Mouse (Mus musculus): ENCODE results near the gene Ephb4. TPM values are rescaled to one million over a fixed set of nuclear protein-coding genes. Genes with fewer than 3 reads are reported as not detected.

Gene Ephb4
- polyA plus RNA-seq, 2 experiments from 2014 or later, result not detected

DNA sequence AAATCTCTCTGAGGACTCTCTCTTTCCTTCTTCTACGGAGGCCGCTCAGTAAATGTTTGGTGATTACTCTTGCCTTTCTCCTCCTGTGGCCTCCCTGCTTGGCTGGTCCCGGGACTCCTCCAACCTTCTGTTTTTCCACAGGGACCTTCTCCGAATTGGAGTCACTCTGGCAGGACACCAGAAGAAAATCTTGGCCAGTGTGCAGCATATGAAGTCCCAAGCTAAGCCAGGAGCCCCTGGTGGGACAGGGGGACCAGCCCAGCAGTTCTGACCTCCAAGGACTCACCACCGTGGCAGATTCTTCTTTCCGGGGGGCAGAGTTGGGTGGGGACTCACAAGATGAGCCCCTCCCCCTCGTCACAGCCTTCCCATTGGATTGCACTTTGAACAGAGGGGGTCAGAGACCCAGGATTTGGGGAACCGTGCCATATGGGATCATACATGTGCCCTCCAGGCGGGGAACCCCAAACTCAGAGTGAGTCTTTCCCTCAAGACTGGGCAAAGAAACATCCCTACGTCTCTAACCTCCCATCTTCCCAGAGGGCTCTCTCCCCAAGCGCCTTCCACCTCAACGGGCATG lies 23.6 kb downstream of the Ephb4 start:
- no peak for ATAC-seq

DNA sequence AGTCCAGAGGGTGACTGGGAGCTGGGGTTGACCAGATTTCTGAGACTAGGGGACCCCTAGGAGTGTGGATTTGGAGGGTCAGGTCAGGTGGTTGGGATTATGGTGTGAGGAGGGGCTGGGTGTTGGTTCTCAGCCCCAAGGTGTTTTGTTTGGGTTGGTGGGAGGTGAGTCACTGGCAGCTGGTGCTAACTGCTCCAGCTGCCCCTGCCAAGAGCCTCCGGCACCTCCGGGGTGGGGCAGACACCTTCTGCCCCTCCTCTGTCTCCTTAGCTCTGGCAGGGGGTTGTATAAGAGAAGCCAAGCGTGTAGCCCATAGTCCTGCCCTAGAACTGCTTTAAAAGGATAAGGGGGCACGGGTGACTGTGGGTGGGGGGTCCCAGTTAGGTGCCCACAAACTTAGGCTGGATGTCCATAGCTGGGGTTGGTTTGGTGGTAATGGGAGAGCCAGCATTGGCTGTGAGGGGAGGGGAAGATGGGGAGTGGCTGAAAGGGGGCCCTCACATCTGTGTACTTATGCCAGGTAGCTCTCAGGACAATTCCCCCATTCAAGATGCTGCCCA lies 24.7 kb downstream of the Ephb4 start:
- no peak for ATAC-seq

GRCm38 (mm10) chr5:137375627-137376026 lies 25.7 kb downstream of the Ephb4 start:
- ATAC-seq, result no peak

DNA sequence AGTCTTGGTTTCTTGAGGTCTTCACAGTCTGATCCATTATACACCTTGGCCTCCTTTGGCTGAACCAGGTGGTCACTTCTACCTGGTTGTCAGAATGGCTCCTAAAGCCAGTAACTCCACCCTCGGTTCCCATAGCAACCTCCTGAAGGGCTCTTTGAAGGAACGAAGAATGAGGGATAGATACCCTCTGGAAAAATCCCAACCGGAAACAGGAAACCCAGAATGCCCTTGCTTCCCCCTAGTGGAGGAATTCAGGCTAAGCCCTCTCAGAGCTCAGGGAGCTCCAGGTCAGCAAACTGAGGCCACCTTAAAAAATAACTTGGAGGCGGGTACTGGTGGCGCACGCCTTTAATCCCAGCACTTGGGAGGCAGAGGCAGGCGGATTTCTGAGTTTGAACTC lies 26.3 kb downstream of the Ephb4 start:
- ATAC-seq, result no peak

- ATAC-seq, result no peak
These were observed 26.8 kb downstream of the Ephb4 start for GRCm38 (mm10) chr5:137376722-137377121.

DNA sequence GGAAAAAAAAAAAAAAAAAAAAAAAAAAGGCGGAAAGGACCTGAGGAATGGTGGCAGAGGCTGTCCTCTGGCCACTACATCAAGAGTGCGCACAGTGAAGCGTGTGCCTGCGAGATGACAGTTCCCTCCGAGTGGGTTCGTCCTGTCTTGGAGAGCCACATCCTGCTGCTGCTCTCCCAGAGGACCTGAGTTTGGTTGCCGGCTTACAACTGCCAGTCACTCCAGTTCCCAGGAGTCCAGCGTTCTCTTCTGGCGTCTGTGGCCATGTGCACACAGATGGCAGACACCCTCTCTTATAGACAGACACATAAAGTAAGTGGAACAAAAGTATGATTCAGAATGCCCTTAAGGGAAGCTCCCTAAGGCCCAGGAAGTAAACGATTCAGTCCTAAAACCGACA lies 27.3 kb downstream of the Ephb4 start:
- no peak for ATAC-seq

DNA sequence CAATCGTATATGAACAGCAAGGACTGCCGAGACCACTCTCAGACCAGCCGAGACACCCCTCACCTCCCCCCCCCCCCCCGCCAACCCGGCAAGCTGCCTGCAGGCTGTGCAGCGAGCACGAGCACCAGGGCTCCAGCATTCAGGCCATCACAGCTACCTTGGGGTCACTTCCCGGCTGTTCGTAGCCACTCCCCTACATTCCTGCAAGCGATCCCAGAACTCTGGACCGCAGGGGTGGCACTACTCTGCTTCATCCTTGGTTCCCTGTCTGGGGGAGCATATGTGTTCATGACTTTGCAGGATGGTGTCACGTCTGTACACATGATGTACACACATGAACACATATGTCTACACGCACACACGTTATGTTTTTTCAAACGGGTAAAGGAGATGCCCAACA lies 27.7 kb downstream of the Ephb4 start:
- no peak for ATAC-seq

GRCm38 (mm10) chr5:137381152-137381551 lies 31.2 kb downstream of the Ephb4 start:
- no peak for ATAC-seq

DNA sequence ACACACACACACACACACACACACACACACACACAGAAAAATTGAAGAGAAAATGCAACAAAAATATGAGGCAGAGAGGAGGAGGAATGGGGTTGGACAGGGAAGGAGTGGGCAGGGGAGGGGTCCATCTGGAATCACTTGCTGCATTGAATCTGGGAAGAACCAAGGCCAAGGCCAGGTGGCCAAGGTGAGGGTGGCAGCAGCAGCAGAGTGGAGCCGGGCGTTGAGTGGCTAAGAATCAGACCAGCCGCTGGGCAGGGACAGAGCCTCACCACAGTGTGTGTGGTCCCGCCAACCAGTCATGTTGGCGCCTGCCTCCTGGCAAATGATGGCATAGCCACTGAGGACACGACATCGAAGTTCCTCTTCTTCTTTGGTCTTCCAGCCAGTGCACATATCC lies 33.5 kb downstream of the Ephb4 start:
- no peak for ATAC-seq

- ATAC-seq, result no peak
These were observed 36.8 kb downstream of the Ephb4 start for GRCm38 (mm10) chr5:137386712-137387111.

DNA sequence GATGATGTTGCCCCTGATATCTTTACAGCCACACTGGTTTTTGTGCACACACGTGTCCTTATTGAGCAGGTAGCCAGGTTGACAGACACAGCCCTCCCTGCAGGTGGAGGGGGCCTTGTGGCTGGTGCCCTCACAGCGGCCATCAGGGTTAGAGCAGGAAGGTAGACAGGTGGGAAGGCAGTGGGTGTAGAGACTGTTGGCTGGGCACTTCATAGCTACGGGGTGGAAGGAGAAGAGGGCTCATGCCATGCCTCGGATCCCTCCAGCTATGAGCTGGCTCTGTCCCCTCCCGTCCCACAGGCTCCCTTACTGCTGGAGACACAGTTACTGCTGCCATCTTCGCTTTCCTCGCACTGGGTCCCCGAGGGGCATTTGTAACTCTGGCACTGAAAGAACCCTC lies 41.7 kb downstream of the Ephb4 start:
- ATAC-seq, result no peak

DNA sequence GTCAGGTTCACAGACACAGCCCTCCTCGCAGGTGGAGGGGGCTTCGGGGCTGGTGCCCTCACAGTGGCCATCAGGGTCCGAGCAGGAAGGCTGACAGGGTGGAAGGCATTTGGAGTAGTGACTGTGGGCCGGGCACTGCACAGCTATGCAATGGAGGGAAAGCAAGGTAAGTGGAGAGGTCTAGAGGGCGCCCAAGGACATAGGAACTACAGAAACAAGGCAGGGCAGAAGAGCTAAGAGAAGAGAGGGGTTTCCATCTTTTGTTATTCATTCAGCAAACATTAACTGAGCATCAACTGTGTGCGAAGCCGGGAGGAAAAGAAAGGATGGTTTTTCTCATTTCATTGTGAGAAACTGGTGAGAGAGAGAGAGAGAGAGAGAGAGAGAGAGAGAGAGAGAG lies 44.5 kb downstream of the Ephb4 start:
- no peak for ATAC-seq

DNA sequence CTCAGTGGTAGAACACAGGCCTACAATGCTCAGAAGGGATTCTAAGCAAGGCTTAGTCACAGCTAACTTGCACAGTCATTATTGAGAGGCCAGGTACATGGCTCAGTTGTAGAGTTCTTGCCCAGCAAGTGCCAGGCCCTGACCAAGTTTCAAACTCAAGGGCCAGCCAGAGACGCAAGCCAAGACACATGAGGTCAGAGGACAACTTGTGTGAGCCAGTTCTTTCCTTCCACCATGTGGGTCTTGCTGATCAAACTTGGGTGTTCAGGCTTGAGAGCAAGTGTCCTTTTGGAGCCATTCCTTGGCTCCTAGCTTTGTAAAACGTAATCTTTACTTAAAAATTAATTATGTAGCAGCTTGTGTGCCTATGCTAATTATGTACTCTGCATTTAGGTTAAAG lies 54.2 kb downstream of the Ephb4 start:
- ATAC-seq, result no peak

DNA sequence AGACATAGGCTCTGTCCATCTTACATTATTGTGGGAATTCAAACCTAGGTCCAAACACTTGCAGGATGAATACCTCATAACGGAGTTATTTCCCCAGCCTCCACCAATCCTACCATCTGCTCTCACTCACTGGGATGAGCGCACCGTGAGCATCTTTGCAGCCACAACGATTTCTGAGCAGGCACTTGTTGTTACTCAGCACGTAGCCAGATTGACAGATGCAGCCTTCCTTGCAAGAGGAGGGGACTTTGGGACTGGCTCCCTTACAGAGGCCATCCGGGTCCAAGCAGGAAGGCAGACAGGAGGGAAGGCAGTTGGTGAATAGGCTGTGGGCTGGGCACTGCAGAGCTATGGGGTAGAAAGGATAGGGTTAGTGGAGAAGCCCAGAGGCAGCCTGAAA lies 59.5 kb downstream of the Ephb4 start:
- ATAC-seq, result no peak

- no peak for ATAC-seq
These were observed 60.2 kb downstream of the Ephb4 start for GRCm38 (mm10) chr5:137410066-137410465.

DNA sequence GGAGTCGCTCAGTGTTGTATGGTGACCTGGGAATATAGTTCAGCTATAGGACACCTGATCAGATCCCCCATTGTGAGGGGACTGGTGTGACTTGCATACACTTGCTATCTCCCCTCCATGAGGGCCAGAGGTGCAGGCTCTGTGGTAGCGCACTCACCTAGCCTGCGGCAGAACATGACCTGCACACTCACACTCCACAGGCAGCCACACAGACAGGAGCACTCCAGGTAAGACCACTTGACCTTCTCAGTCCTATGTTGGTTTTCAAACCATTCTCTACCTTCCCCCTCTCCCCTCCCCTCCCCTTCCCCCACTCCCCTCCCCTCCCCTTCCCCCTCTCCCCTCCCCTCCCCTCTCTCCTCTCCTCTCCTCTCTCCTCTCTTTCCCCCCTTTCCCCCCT lies 60.6 kb downstream of the Ephb4 start:
- no peak for ATAC-seq

- no peak for ATAC-seq
These were observed 61.3 kb downstream of the Ephb4 start for GRCm38 (mm10) chr5:137411235-137411634.

DNA sequence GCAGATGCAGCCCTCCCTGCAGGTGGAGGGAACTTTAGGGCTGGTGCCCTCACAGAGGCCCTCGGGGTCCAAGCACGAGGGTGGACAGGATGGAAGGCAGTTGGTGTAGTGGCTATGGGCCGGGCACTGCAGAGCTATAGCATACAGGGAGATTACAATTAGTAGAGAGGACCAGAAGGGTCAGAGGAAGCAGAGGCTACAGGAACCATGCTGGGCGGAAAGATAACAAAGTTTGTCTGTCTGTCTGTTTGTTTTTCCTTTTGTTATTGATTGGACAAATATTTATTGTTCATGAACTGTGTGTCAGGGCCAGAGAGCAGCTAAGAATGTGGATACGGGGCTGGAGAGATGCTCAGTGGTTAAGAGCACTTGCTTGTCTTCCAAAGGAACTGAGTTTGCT lies 64.3 kb downstream of the Ephb4 start:
- no peak for ATAC-seq

DNA sequence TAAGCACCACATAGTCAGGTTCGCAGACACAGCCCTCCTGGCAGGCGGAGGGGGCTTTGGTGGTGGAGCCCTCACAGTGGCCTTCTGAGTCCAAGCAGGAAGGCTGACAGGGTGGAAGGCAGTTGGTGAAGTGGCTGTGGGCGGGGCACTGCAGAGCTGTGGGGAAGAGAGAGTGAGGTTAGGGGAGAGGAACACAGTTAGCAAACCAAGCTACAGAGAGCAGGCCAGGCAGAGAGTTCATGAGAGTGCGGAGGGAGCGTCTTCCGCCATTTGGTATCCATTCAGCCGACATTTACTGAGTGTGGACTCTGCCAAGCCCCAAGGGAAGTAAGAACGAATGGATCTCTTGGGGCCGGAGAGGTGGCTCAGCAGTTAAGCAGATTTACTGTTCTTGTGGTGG lies 69.2 kb downstream of the Ephb4 start:
- ATAC-seq, result no peak

DNA sequence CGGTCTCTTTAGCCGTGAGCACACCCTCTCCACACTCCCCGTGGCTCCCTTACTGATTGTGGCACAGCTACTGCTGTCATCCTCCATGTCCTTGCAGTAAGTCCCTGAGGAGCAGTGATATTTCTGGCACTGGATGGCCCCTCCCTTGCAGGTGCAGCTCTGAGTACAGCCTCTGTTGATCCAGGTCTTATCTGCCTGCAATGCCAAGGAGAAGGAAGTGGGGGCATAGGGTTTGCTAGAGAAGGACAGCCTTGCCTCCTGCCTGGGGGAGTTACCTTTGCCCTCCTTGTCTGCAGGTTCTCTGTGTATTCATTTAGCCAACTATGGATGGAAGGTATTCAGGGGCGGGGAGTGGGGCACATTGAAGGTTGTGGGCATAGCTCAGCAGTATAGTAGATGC lies 69.9 kb downstream of the Ephb4 start:
- ATAC-seq, result no peak

- ATAC-seq, result no peak
These were observed 75.7 kb downstream of the Ephb4 start for GRCm38 (mm10) chr5:137425648-137426047.

Data from CD4-positive, CD25-positive, alpha-beta regulatory T cell, adult 4 months (primary cell).